9 mouse cellular contexts compared by ENCODE assay signal in genomic region chr10:7867666-7868030, GRCm38 (mm10). TPM values are rescaled to one million over a fixed set of nuclear protein-coding genes. Genes with fewer than 3 reads are reported as not detected.
DNase-seq lines count a peak whose midpoint lies in the region; ATAC-seq lines count a peak whose summit lies in the region.
"Had no signal": no experiment of that assay in that cellular context is flagged by ENCODE, and none has a peak within 500 bp of the region (broad histone marks: within the 10 kb centered on the region; RNA-seq: fewer than 3 reads in every experiment).

No protein-coding gene starts in this region.

- H3K27ac ChIP-seq in liver, embryonic 11.5 days (ENCODE audit: low read depth, low read length), result no peak overlapping the region
- no peak overlapping the region for H3K27ac ChIP-seq in forebrain, embryonic 15.5 days (replicated peaks)
- H3K27ac ChIP-seq in limb, embryonic 13.5 days, result no peak overlapping the region
- H3K27ac ChIP-seq in neural tube, embryonic 15.5 days (replicated peaks), result no peak overlapping the region

- H3K36me3 ChIP-seq in liver, embryonic 11.5 days (ENCODE audit: control insufficient read depth, insufficient read depth, low read length), result no peaks in the 10 kb centered on the region
- H3K36me3 ChIP-seq in forebrain, embryonic 15.5 days, result no peaks in the 10 kb centered on the region
- H3K36me3 ChIP-seq in limb, embryonic 13.5 days, result no peaks in the 10 kb centered on the region
- H3K36me3 ChIP-seq in neural tube, embryonic 15.5 days, result no peaks in the 10 kb centered on the region

- peak overlapping the region; percentile 72 for H3K4me2 ChIP-seq in liver, embryonic 11.5 days
- H3K4me2 ChIP-seq in forebrain, embryonic 15.5 days (replicated peaks), result peak overlapping the region; percentile 67
- peak overlapping the region; percentile 76 for H3K4me2 ChIP-seq in limb, embryonic 13.5 days (replicated peaks)
- H3K4me2 ChIP-seq in neural tube, embryonic 15.5 days, result peak overlapping the region; percentile 69

- H3K4me3 ChIP-seq in liver, embryonic 11.5 days (ENCODE audit: low read depth, low read length), result peak overlapping the region; percentile 44
- H3K4me3 ChIP-seq in forebrain, embryonic 15.5 days, result peak overlapping the region; percentile 38
- peak overlapping the region; percentile 44 for H3K4me3 ChIP-seq in limb, embryonic 13.5 days
- H3K4me3 ChIP-seq in neural tube, embryonic 15.5 days (replicated peaks), result peak overlapping the region; percentile 40

- ATAC-seq in liver, embryonic 11.5 days (replicated peaks; ENCODE audit: low FRiP score), result no peak
- no peak for ATAC-seq in forebrain, embryonic 15.5 days (replicated peaks)
- ATAC-seq in limb, embryonic 13.5 days (ENCODE audit: low FRiP score, low read depth), result no peak
- peak; percentile 29; the same call in 1 of the 2 replicates for ATAC-seq in neural tube, embryonic 15.5 days (ENCODE audit: low FRiP score)

- H3K9ac ChIP-seq in liver, embryonic 11.5 days (ENCODE audit: low read depth, low read length), result no peak overlapping the region
- peak overlapping the region; percentile 45 for H3K9ac ChIP-seq in forebrain, embryonic 15.5 days (replicated peaks)
- peak overlapping the region; percentile 66 for H3K9ac ChIP-seq in limb, embryonic 13.5 days
- peak overlapping the region; percentile 40; the same call in 1 of the 2 replicates for H3K9ac ChIP-seq in neural tube, embryonic 15.5 days (replicated peaks)

- 19% methylated on average over 21 of the region's 21 CpGs for WGBS in liver, embryonic 11.5 days
- whole genome bisulfite sequencing in forebrain, embryonic 15.5 days, result 21% methylated on average over 21 of the region's 21 CpGs
- 27% methylated on average over 21 of the region's 21 CpGs for WGBS in limb, embryonic 13.5 days
- 26% methylated on average over 21 of the region's 21 CpGs for WGBS in neural tube, embryonic 15.5 days

- peaks cover 26% of the 10 kb centered on the region for H3K27me3 ChIP-seq in liver, embryonic 11.5 days (replicated peaks; ENCODE audit: control insufficient read depth, insufficient read depth, low read length)
- 0 out of 2 replicates have a peak, but pooled peaks cover 5% of the 10 kb centered on the region for H3K27me3 ChIP-seq in forebrain, embryonic 15.5 days
- H3K27me3 ChIP-seq in limb, embryonic 13.5 days, result peaks cover 37% of the 10 kb centered on the region
- peaks cover 12% of the 10 kb centered on the region for H3K27me3 ChIP-seq in neural tube, embryonic 15.5 days (replicated peaks)

- no peaks in the 10 kb centered on the region for H3K4me1 ChIP-seq in liver, embryonic 11.5 days (replicated peaks; ENCODE audit: control insufficient read depth, insufficient read depth, low read length)
- H3K4me1 ChIP-seq in forebrain, embryonic 15.5 days, result peaks cover 15% of the 10 kb centered on the region
- peaks cover 22% of the 10 kb centered on the region for H3K4me1 ChIP-seq in limb, embryonic 13.5 days
- H3K4me1 ChIP-seq in neural tube, embryonic 15.5 days, result peaks cover 9% of the 10 kb centered on the region

- no peaks in the 10 kb centered on the region for H3K9me3 ChIP-seq in liver, embryonic 11.5 days (ENCODE audit: control insufficient read depth, low read length)
- H3K9me3 ChIP-seq in forebrain, embryonic 15.5 days, result no peaks in the 10 kb centered on the region
- no peaks in the 10 kb centered on the region for H3K9me3 ChIP-seq in limb, embryonic 13.5 days
- no peaks in the 10 kb centered on the region for H3K9me3 ChIP-seq in neural tube, embryonic 15.5 days (replicated peaks)

- DNase-seq in liver, embryonic 11.5 days (ENCODE audit: low spot score), result no peak
- no peak for DNase-seq in liver
- DNase-seq in ovary, postnatal 36 days (ENCODE audit: low spot score), result no peak
- no peak for DNase-seq in ovary, adult 18-20 months (ENCODE audit: low spot score)
- DNase-seq in cerebellum, adult 11-12 months, result no peak
- DNase-seq: cerebellum, adult 9-10 months had no signal

RNA-seq across cellular contexts. Expression of gene Zc3h12d, which starts 35.4 kb away (rescaled TPM):
- 0.05 and 0.16 TPM in 2 replicates for polyA plus RNA-seq in liver, embryonic 11.5 days (2014; fragmentation: Nextera tagmentation; extraction: Ambion mirVana)
- 0.04 and 0.10 TPM in 2 replicates for polyA plus RNA-seq in forebrain, embryonic 15.5 days (2015; fragmentation: Nextera tagmentation; extraction: Ambion mirVana)
- polyA plus RNA-seq in limb, embryonic 13.5 days (2015; fragmentation: Nextera tagmentation; extraction: Ambion mirVana), result 0.41 TPM in 2 replicates
- 0.19 and 0.34 TPM in 2 replicates for polyA plus RNA-seq in neural tube, embryonic 15.5 days (2015; fragmentation: Nextera tagmentation; extraction: Ambion mirVana)
